Mouse (Mus musculus) layer of hippocampus, postnatal 36 days (tissue): ENCODE data around the gene Cacna1f. TPM values are rescaled to one million over a fixed set of nuclear protein-coding genes. Genes with fewer than 3 reads are reported as not detected.
A peak's percentile ranks its signal among the peaks of the same experiment; 100 is the strongest.

ENCODE experiments used
- DNase-seq, 2 experiments: peaks; one replicate each; pipeline ENCODE4 v3.0.0; 2022
- total RNA-seq, 2 experiments: library from RNA; stranded (reverse); gene quantifications; 2 replicates each; pipeline ENCODE4 v1.2.3; 2021

Gene Cacna1f
- total RNA-seq, 2 experiments from 2014 or later, result not detected

DNA sequence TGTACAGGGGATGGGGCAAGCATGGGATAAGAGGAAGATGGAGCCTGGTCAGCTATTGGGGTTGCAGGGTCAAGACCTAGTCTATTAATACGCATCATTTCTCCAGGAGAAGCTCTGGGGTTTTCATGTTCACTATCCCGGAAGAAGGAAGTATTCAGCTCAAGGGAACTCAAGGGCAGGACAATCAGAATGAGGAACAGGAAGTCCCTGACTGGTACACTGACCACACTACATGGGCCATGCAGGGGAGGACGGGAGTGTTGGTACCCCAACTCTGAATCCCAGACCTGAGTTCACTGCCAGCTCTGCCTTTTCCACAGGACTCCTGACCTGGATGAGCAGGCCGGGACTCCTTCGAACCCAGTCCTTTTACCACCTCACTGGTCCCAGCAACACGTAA, 25.7 kb downstream of the Cacna1f start:
- no peak for DNase-seq

DNA sequence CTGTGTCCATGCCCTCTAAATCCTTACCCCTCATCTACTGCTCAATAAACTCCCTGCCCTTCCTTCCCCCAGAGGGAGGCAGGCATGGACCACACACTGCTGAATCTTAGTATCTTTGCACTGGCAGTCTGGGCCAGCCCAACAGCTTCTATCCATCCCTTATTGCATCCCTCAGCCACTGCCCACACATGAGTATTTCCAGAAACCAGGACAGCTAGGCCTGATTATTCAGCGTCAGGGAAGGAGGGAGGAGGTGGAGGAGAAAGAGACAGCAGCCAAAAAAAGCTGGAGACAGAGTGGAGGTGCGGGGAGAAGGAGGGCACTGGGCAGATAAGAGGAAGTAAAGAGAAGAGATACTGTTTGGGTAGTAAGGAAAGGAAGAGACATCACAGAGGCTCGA, 28.2 kb downstream of the Cacna1f start:
- no peak for DNase-seq

DNA sequence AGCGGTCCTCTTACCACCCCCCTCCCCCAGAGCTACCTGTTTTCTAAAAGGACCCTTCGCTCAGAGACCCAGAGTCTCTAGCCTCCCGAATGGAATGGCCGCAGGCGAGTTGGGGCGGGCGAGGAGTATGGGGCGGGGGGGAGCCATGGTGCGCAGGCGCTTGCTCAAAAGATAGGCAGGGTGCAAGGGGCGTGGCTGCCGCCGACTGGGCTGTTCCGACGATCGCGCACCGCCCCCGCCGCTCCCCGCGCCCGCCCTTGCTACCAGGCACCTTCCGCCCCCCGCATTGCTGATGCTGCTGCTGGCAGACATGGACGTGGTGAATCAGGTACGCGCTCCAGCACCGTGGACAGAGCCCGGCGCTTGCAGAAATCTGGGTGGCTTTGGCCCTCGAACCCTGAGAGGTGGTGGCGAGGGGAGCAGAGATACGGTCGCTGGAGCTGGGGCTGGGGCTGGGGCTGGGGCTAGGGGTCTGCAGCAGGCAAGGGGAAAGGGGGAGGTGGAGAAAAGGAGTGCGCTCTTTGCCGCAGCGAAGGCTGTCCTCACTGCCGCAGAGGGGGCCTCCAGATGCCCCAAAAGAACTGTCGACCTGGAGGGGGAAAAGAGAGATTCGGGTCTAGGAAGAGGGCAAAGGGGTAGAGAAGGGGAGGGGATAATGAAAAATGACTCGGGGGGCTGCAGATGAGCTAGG, 31.7 kb downstream of the Cacna1f start, which contains the start of gene Syp:
Syp (plus strand) TSS at position 71 of the 691 bp plus-strand sequence.
- peak; percentile 82 to 84 for DNase-seq

DNA sequence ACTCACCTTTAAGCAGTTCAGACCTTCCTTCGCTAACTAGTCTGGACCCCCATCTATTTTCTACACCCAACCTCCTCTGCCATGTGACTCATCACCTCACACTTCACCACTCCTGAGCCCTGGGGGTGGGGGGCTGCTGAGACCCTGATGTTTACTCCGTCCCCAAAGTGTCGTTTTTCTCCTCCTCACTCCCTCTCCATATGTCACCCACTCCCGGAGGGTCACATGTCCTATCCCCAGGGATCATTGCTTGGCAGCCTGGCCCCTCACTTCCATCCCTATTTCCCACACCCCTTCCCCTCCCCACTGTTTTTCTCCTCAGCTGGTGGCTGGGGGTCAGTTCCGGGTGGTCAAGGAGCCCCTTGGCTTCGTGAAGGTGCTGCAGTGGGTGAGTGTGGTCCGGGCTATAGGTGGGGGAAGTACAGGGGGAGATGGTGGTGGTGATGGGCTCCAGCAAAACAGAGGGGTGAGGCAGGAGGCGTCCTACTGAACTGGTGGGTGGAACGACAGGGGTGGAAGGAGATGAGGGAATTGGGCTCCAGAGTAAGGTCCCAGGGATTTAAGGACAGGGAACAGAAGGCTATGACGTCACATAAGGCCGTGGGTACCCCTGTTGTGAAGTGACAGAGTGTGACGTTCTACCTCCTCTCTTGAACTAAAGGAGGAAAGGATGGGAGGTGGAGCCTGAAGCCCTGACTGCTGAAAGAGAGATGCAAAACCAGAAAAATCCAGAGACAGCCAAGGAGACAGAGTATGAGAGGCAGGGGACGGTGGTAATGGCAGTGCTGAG, 32.8 kb downstream of the Cacna1f start:
- DNase-seq, result no peak

DNA sequence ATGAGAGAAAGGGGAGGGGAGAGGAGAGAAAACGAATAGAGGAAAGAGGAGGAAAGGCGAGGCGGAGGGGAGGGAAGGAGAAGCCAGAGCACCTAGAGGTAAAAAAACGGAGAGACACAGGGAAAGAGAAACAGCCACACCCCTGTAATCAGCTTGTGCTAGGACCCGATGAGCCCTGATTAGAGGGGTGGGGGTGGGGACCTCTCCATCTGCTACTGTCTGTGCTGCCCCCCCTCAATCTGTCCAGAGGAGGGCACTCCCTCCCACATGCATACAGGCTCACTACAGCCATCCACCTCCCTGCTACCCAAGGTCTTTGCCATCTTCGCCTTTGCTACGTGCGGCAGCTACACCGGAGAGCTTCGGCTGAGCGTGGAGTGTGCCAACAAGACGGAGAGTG, 33.9 kb downstream of the Cacna1f start:
- DNase-seq, result no peak

DNA sequence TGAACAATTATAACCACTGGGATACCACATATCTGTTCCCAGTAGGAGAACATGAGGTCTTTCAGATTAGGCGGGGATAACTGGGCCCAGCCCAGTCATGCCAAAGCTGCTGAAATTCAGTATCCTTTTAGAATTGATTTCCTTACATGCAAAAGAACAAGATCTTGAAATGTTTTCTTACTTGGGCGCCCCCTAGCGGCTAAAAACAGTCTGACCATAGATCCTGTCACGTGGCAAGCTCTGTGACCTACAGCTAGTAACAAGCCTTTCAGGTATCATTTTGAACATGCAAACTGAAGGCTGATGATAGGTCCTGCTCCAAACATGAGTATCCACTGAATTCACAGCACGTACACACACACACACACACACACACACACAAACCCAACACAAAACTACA, 38.5 kb downstream of the Cacna1f start:
- peak in 1 of 2 experiments; percentile 50 for DNase-seq

DNA sequence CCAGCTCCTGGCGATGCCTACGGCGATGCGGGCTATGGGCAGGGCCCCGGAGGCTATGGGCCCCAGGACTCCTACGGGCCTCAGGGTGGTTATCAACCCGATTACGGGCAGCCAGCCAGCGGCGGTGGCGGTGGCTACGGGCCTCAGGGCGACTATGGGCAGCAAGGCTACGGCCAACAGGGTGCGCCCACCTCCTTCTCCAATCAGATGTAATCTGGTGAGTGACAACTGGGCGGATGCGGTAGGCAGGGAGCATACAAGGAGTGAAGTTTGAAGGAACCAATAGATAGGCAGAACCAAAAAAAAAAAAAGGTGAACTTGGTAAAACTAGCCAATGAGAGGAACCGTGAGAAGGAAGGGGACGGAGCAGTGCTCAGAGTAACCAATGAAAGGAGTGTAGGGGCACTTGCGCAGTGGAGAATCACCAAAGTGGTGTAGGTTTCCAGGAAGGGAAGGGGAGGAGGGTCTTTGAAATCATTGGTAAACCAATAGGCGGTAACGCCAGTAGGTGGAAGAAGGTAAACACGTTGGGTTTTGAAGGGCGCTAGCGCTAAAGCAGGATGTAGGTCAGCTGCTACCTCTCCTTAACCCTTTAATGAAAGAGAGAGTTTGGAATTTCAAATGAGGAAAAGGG, 41.9 kb downstream of the Cacna1f start:
- DNase-seq, result peak; percentile 46 to 58

DNA sequence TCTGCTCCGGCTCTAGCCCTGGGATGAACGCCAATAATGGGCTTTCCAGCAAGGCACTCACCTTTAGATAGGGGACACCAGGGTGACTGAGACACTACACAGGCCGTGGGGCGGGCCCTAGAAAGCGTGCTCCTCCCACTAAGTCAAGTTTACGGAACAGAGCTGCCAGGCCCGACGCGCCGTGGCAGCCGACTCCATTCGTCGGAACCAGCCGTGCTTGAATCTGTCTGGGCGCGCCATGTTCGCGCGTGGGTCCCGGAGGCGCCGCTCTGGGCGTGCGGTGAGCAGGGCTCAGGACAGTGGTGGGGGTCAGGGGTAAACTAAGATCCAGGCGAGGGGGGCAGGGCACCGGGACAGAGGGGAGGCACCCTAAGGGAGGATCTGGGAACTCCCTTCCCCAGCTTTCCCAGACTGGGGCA, 50.3 kb downstream of the Cacna1f start, which contains the start of gene Prickle3:
Prickle3 (plus strand) TSS at position 40 of the 419 bp plus-strand sequence.
- no peak for DNase-seq

DNA sequence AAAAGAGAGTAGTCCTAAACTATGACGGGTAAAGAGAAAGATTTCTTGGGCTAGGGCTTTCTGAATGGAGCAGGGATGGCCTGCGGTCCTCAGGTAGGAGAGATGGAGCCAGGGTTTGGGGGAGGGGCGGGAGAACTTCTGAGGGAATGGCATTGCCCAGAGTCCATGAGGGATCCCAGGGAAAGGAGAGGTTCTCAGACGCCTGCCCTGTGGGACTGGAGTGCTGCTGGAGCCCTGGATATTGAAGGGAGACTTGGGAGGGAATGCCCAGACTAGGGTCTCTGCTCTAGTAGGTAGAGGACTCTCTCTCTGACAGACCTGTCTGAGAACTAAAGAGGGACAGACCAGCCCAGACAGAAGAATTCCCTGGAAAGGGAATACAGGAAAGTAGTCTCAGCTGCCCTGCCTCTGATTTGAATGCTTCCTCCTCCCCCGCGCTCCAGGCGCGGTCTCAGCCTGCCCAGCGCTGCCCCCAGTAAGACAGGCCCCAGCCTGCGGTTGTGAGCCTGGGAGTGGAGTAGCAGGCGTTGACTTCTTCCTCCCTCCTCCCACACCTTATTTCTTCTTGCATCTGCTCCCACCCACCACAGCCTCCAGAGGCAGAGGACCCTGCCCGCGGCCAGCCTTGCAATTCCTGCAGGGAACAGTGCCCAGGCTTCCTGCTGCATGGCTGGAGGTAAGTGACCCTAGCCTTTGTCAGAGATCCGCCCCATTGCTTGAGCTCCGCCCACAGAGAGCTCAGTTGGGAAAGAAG, 51.3 kb downstream of the Cacna1f start:
- DNase-seq, result no peak

DNA sequence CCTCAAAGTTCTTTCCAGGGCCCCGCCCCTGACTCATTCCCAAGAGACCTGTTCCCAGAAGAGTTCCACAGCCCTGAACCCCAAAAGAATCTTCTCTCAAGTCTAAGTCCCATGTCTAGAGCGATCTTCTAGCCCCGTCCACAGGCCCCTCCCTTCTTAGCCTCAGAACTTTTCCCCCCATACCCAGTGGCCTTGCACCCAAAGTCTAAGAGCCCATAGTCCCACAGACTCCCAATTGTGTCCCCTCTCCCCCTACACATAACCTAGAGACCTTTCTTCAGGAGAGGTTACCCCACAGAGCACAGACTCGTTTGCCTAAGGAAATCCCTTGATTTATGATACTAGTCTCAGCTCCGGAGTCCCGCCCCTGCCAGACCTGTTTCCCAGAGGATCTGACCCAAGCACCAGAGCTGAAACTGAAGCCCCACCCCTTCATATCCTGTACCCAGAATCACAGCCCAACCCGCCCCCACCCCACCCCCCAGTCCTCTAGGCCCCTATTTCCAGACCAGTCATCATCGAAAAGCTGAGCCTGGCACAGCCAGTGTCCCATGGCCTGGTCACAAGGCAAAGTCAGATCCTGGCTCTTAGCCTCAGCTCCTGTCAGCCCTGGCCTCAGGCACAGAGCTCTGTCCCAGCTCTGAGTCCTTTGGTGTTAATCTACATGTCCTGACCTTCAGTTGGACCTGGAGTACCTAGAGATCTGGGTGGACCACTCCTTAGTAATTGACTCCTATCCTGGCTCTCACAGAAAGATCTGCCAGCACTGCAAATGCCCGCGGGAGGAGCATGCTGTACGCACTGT, 52.1 kb downstream of the Cacna1f start:
- no peak for DNase-seq

DNA sequence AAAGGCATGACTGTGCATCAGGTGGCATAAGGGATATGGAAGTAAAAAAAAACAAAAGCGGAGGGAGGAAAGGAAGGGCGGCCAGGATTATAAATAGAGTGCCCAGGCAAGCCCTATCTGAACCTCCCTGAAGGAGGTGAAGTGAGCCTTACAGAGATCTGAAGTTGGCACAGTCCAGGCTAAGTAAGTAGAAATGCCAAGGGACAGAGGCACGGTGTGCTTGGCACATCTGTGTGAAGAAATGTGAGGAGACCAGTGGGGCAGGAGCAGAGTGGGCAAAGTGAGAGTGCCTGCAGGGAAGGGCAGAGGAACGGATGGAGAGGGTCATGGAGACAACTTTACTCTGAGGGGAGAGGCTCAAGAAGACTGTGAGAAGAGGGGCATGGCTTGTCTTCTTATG, 54.2 kb downstream of the Cacna1f start:
- DNase-seq, result no peak

DNA sequence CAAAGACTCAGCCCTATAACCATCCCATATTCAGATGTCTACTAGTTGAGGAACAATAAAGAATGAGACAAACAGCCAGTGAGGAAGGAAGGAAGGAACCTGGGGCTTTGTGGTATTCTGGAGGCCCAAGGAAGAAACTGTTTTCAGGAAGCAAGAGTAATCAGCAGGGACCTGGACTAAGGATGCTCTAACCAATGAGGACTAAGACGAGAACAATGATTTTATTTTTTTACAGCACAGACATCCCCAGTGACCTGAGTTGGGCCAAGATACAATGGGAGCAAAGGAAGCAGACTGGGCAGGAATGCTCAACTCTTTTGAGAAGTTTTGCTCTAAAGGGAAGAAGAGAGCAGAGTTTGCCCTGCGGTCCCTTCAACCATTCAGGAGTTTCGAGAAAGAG, 56.1 kb downstream of the Cacna1f start:
- no peak for DNase-seq

DNA sequence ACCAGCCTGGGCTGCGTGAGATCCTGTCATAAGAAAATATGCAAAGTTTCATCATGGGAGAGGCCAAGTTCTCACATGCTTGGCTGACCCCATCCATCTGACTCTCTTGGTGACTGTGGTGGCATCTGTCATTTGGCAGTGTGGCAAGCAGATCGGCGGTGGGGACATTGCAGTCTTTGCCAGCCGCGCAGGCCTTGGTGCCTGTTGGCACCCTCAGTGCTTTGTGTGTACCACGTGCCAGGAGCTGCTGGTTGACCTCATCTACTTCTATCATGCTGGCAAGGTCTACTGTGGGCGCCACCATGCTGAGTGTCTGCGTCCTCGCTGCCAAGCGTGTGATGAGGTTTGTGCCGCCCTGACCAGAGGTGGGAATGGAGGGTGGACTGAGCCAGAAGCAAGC, 57.9 kb downstream of the Cacna1f start:
- no peak for DNase-seq

DNA sequence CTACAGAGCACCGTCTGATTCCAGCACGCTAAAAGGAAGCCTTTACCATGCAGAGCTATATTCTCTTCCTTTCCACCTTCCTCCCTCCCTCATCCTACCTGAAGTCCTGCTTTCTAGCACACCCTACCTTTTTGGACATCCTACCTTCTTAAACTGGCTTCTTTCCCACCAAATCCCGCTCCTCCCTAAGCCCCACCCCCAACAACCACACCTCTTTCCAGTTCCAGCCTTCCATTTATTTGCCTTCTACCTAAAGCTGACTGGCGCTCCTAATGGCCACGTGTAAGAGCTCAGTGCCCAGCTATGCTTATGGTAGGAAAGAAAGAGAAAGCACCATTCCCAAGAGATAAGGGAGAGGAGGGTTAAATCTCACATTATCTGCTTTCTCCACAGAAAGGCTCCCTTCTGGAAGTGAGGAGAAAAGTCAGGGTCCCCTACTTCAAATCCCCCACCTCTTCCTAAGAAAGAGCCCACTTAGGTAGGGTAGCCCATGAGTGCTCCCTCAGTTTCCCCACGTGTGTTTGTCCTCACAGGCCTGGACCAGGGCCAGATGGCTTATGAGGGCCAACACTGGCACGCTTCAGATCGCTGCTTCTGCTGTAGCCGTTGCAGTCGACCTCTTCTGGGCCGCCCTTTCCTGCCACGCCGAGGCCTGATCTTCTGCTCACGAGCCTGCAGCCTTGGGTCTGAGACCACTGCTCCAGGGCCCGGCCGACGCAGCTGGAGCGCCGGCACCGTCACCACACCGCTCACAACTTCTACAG, 59.0 kb downstream of the Cacna1f start:
- no peak for DNase-seq

DNA sequence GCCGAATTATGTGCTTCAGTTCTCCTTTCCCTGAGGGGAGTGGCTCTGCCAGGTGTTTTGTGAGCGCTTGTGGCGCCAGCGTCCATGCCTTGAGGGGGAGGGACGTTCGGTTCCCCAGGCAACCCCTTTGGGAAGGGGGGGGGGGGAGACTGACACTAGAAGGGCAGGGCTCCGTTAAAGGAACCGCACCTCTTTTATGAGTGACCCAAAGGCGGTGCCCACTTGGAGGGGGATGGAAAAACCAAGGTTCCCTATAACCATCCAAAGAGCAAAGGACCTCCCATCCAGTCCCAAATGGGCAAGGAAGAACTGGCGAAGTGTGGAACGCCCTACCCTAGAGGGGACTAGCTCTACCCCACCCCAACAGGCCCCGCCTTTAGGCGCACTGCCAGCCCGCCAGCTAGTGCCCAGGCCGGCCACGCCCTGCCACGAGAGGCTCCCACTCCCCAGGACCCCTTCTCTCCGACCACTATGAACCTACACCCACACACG, 63.6 kb downstream of the Cacna1f start:
- no peak for DNase-seq

DNA sequence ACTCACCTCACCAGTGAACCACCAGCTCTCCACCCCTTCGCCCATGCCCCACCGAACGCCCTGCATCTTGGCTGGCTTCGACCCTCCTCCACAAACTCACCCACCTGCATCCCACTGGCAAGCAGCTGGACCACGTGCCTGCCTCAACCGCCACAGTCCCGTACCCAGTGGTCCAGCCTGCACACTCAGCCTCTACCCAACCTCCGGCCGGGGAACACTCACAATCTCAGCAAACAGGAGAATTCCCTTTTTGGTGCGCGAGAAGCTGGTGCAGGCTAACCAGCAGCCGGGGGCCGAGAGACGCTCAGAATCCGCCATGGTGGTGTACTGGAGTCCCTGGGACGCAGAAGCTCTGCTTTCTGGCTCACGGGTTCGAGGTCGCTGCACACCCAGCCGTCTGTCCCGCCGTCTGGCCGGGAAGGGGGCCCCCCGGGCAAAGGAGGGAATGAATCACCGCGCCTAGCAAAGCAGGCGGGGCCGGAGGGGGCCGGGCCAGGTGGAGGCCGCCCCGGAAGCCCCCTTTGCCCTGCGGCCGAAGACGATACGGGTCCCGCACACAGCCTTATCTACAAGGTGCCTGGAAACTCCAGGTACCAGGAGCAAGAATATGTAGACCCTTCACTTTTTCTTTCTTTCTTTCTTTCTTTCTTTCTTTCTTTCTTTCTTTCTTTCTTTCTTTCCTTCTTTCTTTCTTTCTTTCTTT, 64.2 kb downstream of the Cacna1f start, which contains the start of gene Plp2:
Plp2 (minus strand) TSS at position 470 of the 703 bp plus-strand sequence.
- no peak for DNase-seq

DNA sequence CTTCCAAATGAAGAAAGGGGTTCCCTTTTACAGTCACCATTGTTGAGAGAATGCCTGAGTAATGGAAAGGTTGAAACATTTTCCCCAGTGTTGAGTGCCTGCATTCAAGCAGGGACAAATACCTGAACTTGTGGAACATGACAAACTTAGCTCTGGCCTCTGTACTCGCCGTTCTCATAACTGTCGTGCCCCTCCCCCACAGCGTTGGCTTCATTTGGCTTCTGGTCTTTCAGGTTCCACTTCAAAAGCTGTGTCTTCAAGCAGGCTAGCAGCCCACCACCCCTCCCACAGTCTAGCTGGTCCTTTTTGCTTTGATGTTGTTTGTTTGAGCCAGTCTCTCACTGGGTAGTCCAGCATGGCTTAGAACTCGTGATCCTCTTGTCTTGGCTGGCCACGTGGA, 65.9 kb downstream of the Cacna1f start:
- no peak for DNase-seq

DNA sequence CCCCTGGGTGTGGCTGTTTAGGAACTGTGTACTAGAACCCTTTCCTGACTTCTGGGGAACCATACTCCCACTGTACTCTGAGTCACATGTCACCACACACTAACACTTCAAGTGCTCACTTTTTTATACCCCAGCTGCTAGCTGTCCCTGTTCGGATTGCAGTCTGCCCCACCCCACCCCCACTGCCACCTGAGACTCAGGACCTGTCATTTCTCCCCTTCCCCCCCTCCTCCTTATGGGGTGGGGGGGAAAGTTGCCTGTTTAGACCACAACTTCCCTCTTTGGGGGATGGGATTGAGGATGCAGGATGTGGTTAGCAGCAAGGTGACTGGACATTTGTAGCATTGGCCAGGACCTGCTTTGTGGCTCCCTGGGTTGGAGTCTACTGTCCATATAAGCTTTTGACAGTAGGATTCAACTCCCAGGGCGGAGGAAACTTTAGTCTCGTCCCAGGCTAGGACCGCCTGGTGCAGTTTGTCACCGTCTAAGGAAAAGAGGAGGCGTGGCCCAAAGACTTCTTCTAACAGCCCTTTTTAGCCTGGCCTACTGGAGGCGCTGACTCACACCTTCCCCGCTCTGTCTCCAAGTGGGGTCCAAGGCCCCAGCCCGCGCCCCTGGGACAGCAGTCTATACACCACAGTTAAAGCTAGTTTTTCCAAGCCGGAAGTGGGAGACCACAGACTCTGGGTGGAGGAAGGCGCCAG, 66.8 kb downstream of the Cacna1f start:
- DNase-seq, result no peak

DNA sequence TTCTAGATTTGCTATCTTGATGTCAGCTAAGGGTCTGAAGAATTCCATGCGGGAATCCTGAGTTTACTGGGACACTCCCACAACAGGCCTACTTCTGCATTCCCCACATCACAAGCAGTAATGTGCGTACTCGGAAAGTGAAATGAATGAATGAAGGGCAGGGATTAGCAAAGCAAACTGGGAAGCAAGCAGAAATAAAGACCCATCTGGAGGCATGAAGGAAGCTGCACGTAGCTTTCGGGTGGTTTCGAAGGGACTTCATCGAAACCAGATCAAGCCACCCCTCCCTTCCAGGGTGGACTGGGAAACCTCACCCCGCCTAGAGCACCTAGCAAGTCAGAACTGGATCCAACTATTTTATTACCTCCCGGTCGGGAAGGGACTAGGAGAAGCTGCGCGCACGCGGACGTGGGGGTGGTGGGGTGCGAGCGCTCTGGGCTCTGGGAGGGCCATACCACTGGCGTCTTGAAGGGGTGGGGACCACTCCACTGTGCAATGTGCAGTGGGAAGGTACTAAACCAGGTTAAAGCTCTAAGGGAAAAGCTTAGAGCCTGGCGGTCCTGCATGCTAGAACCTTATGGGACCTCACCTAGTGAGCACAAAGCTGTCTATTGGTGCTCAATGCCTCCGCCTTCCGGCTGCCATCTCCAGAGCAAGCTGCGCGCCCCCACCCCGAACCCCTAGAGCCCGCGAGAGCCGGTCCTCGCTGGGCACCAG, 67.6 kb downstream of the Cacna1f start:
- DNase-seq, result no peak
